Mouse (Mus musculus): ENCODE results near the gene Pwp2.

- no peak for TF ChIP-seq FLI1 (IDR thresholded peaks at IDR 0.05; ENCODE audit: low read length)
- TF ChIP-seq GATA1 (IDR thresholded peaks at IDR 0.05; ENCODE audit: borderline replicate concordance, low read length): no peak
These were observed 36.4 kb upstream of the Pwp2 start for GRCm38 (mm10) chr10:78221315-78221714.

Data from megakaryocyte, embryonic 14.5 days (primary cell).